Mouse (Mus musculus): ENCODE data around the gene Cltc.

- TF ChIP-seq GATA1 (IDR thresholded peaks at IDR 0.05; ENCODE audit: borderline replicate concordance, low read length) (no peak), FLI1 (IDR thresholded peaks at IDR 0.05; ENCODE audit: low read length) (no peak)
Measured at GRCm38 (mm10) chr11:86760357-86760756, 3.0 kb upstream of the Cltc start.
